Mouse (Mus musculus) neutrophil, adult 5-6 weeks (primary cell): ENCODE data around the gene Phlda3. TPM values are rescaled to one million over a fixed set of nuclear protein-coding genes. Genes with fewer than 3 reads are reported as not detected.

ENCODE experiments used
- ATAC-seq: fragments of 151-379, 151-347 bp; 2 replicates; pipeline ENCODE4 v1.8.0; 2017; ENCODE audit warnings: mild to moderate bottlenecking, moderate TSS enrichment; ENCODE audit not compliant: insufficient number of reproducible peaks, poor library complexity, low FRiP score, severe bottlenecking; ENCODE audit errors: extremely low read depth
- total RNA-seq: library from RNA; stranded (forward); fragments of 200-1000 nt; gene quantifications from 2 replicates; pipeline ENCODE4 v1.2.3, GENCODE M21; 2017

Gene Phlda3
- total RNA-seq, 1 experiment from 2014 or later = 0.47 TPM

DNA sequence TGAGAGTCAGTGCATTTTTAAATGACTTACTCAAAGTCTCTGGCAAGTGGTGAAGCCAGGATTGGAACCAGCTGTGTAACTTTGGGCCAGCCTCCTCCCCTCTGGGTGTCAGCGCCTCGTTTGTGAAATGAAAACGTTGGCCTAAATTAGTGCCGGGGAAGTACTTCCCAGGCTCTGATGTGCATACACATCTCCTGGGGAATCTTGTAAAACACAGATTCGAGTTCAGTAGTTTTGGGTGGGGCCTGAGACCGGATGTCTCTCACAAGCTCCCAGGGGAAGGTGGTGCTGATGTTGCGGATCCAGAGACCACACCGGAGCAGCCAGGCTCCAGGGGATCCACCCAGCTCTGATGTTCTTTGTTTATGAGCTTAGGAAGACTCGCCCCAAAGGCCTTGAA is 10.6 kb upstream of the Phlda3 start:
- ATAC-seq = no peak

DNA sequence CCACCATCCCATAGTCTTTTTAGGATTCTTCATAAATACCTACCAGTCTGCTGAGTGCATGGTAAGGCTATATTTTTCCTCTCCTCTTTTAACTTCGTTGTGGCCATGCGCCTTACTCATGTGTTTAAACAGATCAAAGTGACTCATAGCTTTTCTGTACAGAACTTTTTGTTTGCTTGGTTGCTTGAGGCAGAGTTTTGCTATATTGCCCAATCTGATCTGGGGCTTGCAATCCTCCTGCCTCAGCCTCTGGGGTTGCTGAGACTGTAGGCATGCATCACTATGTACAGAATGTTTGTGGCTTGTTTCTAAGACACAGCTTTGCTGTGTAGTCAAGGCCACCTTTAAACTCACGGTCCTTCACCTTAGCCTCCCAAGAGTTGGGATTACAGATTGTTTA is 10.0 kb upstream of the Phlda3 start:
- ATAC-seq = no peak

DNA sequence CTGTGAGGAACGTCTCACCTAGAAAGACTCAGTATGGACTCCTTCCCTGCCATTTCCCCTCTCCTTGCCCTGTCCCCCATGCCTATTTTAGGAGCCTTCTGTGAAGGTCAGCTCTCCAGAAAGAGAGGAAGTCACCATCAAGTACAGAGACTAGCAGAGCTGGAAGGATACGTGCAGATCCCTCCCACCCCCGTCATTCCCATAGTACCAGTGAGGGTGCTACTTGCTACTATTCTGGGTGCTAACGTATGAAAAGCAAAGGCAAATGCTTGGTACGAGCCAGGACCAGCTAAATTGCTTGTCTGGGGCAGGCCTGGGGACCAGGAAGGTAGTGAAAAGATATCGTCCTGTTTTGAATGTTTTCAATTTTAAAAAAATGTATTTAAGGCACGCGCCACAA is 8.6 kb upstream of the Phlda3 start:
- ATAC-seq = no peak

DNA sequence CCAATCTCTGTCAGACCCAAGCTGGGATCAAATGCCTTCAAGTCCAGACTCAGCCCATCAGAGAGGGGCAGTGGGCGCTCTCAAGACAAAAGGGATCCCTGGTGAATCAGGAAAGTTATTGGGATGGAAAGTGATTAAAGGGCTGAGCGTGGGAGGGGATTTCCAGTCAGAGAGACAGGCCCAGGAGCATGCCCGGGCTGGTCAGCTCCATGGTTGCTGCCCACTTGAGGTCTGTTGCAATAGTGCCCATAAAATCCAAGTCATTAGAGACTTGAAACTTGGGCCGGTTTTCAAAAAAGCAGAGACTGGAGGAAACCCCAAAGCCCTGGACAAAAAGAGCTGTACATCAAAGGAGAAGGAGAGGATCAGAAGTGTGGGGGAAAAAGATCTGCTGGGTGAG is 6.2 kb upstream of the Phlda3 start:
- no peak for ATAC-seq

DNA sequence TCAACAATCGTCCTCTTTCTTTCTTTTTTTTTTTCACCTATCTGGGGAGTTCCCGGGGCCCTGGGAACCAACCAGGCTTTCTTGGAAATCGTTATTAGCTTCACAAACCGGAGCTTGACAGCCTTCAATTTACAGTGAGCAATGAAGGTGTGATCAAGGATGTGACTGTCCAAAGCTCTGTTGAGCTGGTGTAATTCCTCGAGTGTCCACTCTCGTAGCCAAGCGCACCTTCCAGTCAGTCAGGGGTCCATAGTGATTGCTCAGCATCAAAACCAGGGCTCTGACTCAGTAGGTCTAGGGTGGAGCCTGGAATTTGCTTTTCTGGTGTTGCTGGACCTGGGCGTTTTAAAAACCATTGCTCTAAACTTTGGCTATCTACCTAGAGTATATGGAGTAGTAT is 5.7 kb upstream of the Phlda3 start:
- no peak for ATAC-seq

DNA sequence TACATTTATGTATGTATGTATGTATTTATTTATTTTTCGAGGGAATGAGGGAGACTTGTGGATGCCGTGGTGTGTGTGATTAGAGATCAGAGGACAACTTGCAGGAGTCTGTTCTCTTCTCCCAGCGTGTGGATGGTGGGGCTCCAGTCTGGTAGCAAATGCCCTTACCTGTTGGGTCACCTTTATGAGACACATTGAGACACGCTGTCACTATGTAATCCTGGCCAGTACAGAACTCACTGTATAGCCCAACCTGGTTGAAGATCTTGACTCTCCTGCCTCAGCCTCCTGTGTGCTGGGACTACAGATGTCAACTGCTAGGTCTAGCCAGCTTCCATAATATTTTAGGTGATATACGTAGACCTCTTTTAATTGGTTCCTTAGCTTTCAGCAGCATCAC is 4.2 kb upstream of the Phlda3 start:
- no peak for ATAC-seq

DNA sequence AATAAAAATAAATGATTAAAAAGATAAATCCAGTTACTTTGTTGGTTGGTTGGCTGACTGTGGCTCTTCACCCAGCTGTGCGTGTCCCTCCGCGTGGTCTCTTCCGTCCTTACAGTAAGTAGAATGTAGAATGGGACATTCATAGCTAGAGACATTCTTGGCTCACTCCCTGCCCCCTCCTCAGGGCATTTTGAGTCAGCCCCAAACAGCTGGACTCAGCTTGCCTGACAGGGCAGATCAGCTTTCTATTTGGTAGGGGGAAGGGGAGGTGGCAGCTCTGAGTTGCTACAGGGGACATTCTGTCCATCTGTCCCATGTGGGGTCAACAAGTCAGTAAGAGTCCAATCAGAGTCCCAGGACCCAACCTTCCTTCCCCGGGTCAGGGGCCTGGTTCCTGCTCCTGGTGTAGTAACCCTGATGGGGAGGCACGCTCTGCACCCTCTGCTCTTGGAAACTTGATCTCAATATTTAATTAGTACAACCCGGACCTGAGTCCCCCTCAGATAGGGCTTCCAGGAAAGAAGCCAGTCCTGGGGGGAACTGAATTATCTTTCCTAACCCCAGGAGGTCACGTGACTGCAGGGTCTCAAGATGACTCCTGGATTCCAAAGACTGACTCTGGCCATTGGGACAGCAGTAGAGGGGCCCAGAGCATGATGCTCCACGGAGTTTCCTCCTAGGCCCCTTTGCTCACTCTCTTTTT is 2.3 kb upstream of the Phlda3 start:
- ATAC-seq = no peak

- ATAC-seq = no peak
Observed at GRCm38 (mm10) chr1:135764206-135764528, 1.8 kb upstream of the Phlda3 start.

GRCm38 (mm10) chr1:135766592-135767306 is 830 bp downstream of the Phlda3 start:
- no peak for ATAC-seq

DNA sequence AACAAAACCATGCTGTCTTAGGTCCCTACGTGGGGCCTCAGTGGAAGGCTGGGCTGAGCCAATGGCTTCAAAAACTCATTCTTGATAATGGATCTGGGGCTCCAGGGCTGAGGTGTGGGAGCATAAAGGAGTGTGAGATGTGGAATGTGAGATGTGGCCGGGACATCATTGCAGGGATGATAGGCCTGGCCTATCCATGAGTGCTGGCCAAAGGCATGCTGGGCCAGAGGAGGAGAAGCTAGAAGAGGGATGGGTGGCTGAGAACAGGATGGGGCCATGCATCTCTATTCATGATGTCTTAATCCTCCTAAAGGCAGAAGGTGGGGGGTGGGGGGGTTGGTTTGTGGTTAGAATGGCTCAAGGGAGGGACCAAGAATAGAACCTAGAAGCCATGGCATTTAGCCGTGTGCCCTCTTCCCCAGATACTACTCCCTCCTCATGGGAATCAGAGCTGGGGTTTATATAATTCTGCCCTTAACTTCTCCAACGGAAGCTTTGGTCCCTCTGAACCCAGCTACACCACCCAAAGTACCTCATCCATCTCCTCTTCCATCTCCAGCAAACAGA is 1.5 kb downstream of the Phlda3 start:
- ATAC-seq = no peak

- no peak for ATAC-seq
Observed at GRCm38 (mm10) chr1:135768400-135768799, 2.5 kb downstream of the Phlda3 start.

DNA sequence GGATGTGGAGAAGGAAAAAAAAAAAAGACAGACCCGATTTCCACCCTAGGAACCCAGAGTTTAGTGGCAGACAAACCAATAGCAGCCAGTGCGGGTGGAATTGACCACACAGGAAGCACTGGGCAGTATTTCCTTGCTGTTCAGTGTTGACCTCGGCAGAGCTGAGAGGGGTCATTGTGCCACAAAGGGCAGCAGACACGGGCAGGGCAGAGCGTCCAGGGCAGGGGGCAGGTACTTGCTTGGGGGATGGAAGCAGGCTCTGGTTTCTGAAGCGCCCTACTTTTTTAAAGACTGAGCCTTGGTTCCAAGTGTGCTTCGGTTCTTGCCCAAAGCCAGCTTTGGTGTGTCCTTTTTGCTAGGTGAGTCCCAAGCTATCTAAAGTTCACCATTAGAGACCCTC is 4.3 kb downstream of the Phlda3 start:
- ATAC-seq = no peak

- ATAC-seq = no peak
Observed at GRCm38 (mm10) chr1:135770896-135771572, 5.1 kb downstream of the Phlda3 start.

GRCm38 (mm10) chr1:135771573-135771970 is 5.7 kb downstream of the Phlda3 start:
- no peak for ATAC-seq

DNA sequence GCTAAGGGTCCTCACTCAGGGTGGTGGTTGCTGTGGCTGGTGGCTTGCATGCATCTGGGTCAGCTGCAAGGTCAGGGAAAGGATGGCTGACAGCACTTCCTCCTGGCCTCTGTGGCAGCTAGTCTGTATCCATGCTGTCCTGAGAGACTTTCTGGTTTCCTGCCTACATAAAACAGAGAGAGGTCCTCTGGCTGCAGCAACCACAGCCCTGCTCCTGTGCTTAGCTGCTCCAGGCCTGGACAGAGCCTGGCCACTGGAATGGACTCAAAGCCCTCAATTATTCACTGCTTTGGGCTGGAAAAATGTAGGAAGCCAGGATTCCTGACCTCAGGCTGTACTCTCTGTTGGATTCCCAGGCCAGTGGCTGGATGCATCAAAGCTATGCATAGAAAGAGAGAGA is 10.7 kb downstream of the Phlda3 start:
- ATAC-seq = no peak

DNA sequence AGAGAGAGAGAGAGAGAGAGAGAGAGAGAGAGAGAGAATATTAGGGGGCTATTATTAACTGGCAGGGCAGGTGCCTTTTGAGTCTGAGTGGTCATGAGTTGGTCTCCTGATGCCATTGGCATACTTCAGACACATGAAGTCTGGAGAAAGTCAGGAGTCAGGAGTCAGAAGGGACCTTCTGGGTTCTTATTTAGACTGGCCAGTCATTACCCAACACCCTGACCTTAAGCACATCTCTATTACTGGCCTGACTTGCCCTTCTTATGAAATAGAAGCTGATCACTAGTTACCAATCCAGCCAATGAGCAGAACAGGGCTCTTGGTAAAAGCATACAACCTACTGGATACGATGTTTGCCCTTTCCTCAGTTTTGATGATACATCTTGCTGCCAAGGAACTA is 11.1 kb downstream of the Phlda3 start:
- ATAC-seq = no peak

DNA sequence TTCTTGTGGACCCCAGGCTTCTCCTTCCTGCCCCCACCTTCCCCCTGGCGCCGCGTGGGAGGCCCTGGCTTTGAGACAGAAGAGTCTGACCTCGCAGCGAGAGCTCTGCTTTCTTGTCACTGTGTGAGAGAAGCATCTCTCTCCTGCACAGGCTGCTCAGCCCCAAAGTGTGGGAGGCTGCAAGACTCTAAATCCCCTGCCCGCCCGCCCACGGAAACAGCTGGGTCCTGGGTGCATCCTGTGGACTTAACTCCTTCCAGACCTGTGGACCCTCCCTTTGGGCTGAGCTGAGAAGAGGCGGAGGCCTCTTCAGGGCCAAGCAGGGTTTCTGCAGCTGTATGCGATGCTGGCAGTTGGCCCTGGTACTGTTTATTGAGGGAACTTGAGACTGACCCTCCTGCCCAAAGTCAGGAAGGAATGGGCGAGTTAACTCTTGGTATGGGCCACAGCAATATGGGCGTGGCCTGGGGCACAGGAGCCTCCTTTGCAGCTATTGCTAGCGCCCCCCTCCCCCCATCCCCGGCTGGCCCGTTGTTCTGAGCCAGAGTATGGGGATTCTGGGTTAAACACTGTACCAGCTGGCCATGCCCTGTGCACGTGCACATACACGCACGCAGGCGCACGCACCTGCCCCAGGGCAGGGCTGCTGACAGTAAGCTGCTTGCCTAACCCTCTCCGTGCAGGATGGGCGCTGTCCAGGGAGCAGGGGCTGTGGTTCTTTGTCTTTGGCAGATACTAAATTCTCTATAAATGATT is 13.0 kb downstream of the Phlda3 start, which contains the start of gene Tnni1:
Tnni1 (plus strand) TSS at position 655 of the 756 bp plus-strand sequence.
- ATAC-seq = no peak

GRCm38 (mm10) chr1:135780649-135781048 is 14.7 kb downstream of the Phlda3 start:
- no peak for ATAC-seq

- ATAC-seq = peak; percentile 57; the same call in 1 of the 2 replicates
Observed at GRCm38 (mm10) chr1:135781220-135781619, 15.3 kb downstream of the Phlda3 start.
